Mouse (Mus musculus) embryonic facial prominence, embryonic 12.5 days (tissue): ENCODE data around the gene Ppp1r1b. TPM values are rescaled to one million over a fixed set of nuclear protein-coding genes. Genes with fewer than 3 reads are reported as not detected.

Experiments
- ATAC-seq: fragments of 200-750 bp; cut with Nextera tagmentation; 2 replicates; pipeline ENCODE4 v1.8.0; 2017; ENCODE audit not compliant: insufficient number of reproducible peaks, insufficient read depth, low FRiP score, low TSS enrichment
- H3K27ac ChIP-seq: fragments of 300-500 bp; sonication (generic); 2 replicates; pipeline ENCODE4 v1.5.1; 2016; ENCODE audit warnings: mild to moderate bottlenecking
- H3K27me3 ChIP-seq: fragments of 300-500 bp; sonication (generic); 2 replicates; pipeline ENCODE4 v1.6.1; 2016; ENCODE audit warnings: mild to moderate bottlenecking, moderate library complexity
- H3K36me3 ChIP-seq: fragments of 300-500 bp; sonication (generic); 2 replicates; pipeline ENCODE4 v1.6.1; 2016; ENCODE audit warnings: mild to moderate bottlenecking
- H3K4me1 ChIP-seq: fragments of 300-500 bp; sonication (generic); 2 replicates; pipeline ENCODE4 v1.6.1; 2016
- H3K4me2 ChIP-seq: fragments of 300-500 bp; sonication (generic); replicated peaks from 2 replicates; pipeline ENCODE4 v1.6.1; 2016; ENCODE audit warnings: mild to moderate bottlenecking, moderate library complexity
- H3K4me3 ChIP-seq: fragments of 300-500 bp; sonication (generic); 2 replicates; pipeline ENCODE4 v1.5.1; 2016; ENCODE audit warnings: mild to moderate bottlenecking
- H3K9ac ChIP-seq: fragments of 300-500 bp; sonication (generic); 2 replicates; pipeline ENCODE4 v1.6.1; 2016; ENCODE audit warnings: mild to moderate bottlenecking, moderate library complexity
- H3K9me3 ChIP-seq: fragments of 300-500 bp; sonication (generic); 2 replicates; pipeline ENCODE4 v1.6.1; 2016; ENCODE audit warnings: mild to moderate bottlenecking, moderate library complexity
- WGBS: fragments of 180-500 bp; shearing (Covaris S2); methylation state at CpG from one replicate; pipeline ENCODE4 v1.1.7; 2016; 5-methylcytosine and 5-hydroxymethylcytosine counted together
- polyA plus RNA-seq: library from polyadenylated mRNA; unstranded; fragments of >200 nt; fragmentation: Nextera tagmentation; extraction: Ambion mirVana; gene quantifications from 2 replicates; pipeline ENCODE4 v1.2.1, GENCODE M21; 2016

Gene Ppp1r1b
- polyA plus RNA-seq, 1 experiment from 2014 or later, result 1.0 TPM

- WGBS, result 2% methylated on average over 38 of the region's 38 CpGs
- Histone ChIP-seq H3K36me3 (no peaks in the 10 kb centered on the region), H3K27ac (no peak within 1 kb of the TSS), H3K4me2 (peak within 1 kb of the TSS; percentile 35), H3K9me3 (no peaks in the 10 kb centered on the region), H3K4me1 (peaks cover 20% of the 10 kb centered on the region), H3K27me3 (peaks cover 97% of the 10 kb centered on the region), H3K9ac (peak within 1 kb of the TSS; percentile 25; the same call in 1 of the 2 replicates), H3K4me3 (peak within 1 kb of the TSS; percentile 22)
- no peak for ATAC-seq
Observed at GRCm38 (mm10) chr11:98329081-98329959, 18.9 kb upstream of the Ppp1r1b start, which contains the start of gene Neurod2. TSS of gene Neurod2 (minus strand) at chr11:98329648.

GRCm38 (mm10) chr11:98329960-98330744, 18.1 kb upstream of the Ppp1r1b start:
- Histone ChIP-seq H3K27ac (no peak overlapping the region), H3K27me3 (peaks cover 97% of the 10 kb centered on the region), H3K4me1 (peaks cover 24% of the 10 kb centered on the region), H3K4me2 (no peak overlapping the region), H3K36me3 (no peaks in the 10 kb centered on the region), H3K9me3 (no peaks in the 10 kb centered on the region), H3K9ac (no peak overlapping the region; the same call in 1 of the 2 replicates), H3K4me3 (no peak overlapping the region)
- 30% methylated on average over 9 of the region's 9 CpGs for WGBS
- ATAC-seq, result no peak

GRCm38 (mm10) chr11:98330745-98331204, 17.4 kb upstream of the Ppp1r1b start:
- Histone ChIP-seq H3K9me3 (no peaks in the 10 kb centered on the region), H3K27me3 (peaks cover 97% of the 10 kb centered on the region), H3K4me3 (no peak overlapping the region), H3K4me2 (no peak overlapping the region), H3K27ac (no peak overlapping the region), H3K36me3 (no peaks in the 10 kb centered on the region), H3K9ac (no peak overlapping the region), H3K4me1 (peaks cover 24% of the 10 kb centered on the region)
- WGBS, result 38% methylated on average over 2 of the region's 2 CpGs
- no peak for ATAC-seq

GRCm38 (mm10) chr11:98331401-98331800, 16.8 kb upstream of the Ppp1r1b start:
- Histone ChIP-seq H3K4me3 (no peak overlapping the region), H3K4me1 (peaks cover 24% of the 10 kb centered on the region), H3K9ac (no peak overlapping the region), H3K27me3 (peaks cover 99% of the 10 kb centered on the region), H3K4me2 (no peak overlapping the region), H3K27ac (no peak overlapping the region), H3K36me3 (no peaks in the 10 kb centered on the region), H3K9me3 (no peaks in the 10 kb centered on the region)
- ATAC-seq, result no peak
- WGBS, result 71% methylated on average over 1 of the region's 1 CpGs

GRCm38 (mm10) chr11:98332186-98332585, 16.0 kb upstream of the Ppp1r1b start:
- peaks cover 100% of the 10 kb centered on the region for H3K27me3 ChIP-seq
- no peaks in the 10 kb centered on the region for H3K9me3 ChIP-seq
- no peaks in the 10 kb centered on the region for H3K36me3 ChIP-seq
- WGBS, result 72% methylated on average over 3 of the region's 3 CpGs
- peaks cover 23% of the 10 kb centered on the region for H3K4me1 ChIP-seq
- no peak overlapping the region for H3K4me3 ChIP-seq
- no peak overlapping the region for H3K4me2 ChIP-seq
- no peak overlapping the region for H3K9ac ChIP-seq
- no peak for ATAC-seq
- H3K27ac ChIP-seq, result no peak overlapping the region

GRCm38 (mm10) chr11:98332841-98333240, 15.4 kb upstream of the Ppp1r1b start:
- WGBS, result 64% methylated on average over 4 of the region's 4 CpGs
- Histone ChIP-seq H3K36me3 (no peaks in the 10 kb centered on the region), H3K4me2 (no peak overlapping the region), H3K4me1 (peaks cover 16% of the 10 kb centered on the region), H3K9ac (no peak overlapping the region), H3K27ac (no peak overlapping the region), H3K9me3 (no peaks in the 10 kb centered on the region), H3K4me3 (no peak overlapping the region), H3K27me3 (peaks cover 100% of the 10 kb centered on the region)
- no peak for ATAC-seq

GRCm38 (mm10) chr11:98333263-98333696, 14.9 kb upstream of the Ppp1r1b start:
- no peaks in the 10 kb centered on the region for H3K36me3 ChIP-seq
- ATAC-seq, result no peak
- peaks cover 100% of the 10 kb centered on the region for H3K27me3 ChIP-seq
- H3K4me2 ChIP-seq, result no peak overlapping the region
- H3K27ac ChIP-seq, result no peak overlapping the region
- H3K9me3 ChIP-seq, result no peaks in the 10 kb centered on the region
- no peak overlapping the region for H3K4me3 ChIP-seq
- peaks cover 12% of the 10 kb centered on the region for H3K4me1 ChIP-seq
- H3K9ac ChIP-seq, result no peak overlapping the region
- 71% methylated on average over 10 of the region's 10 CpGs for WGBS

GRCm38 (mm10) chr11:98333981-98334741, 14.0 kb upstream of the Ppp1r1b start:
- Histone ChIP-seq H3K9me3 (no peaks in the 10 kb centered on the region), H3K27me3 (peaks cover 100% of the 10 kb centered on the region), H3K4me2 (peak overlapping the region; percentile 30), H3K9ac (no peak overlapping the region), H3K36me3 (no peaks in the 10 kb centered on the region), H3K4me3 (no peak overlapping the region; the same call in 1 of the 2 replicates), H3K27ac (no peak overlapping the region), H3K4me1 (peaks cover 14% of the 10 kb centered on the region; the same call in 1 of the 2 replicates)
- 3% methylated on average over 33 of the region's 41 CpGs for WGBS
- no peak for ATAC-seq

GRCm38 (mm10) chr11:98335250-98335649, 13.0 kb upstream of the Ppp1r1b start:
- peaks cover 100% of the 10 kb centered on the region for H3K27me3 ChIP-seq
- WGBS, result 8% methylated on average over 9 of the region's 9 CpGs
- peaks cover 17% of the 10 kb centered on the region; the same call in 1 of the 2 replicates for H3K4me1 ChIP-seq
- no peak overlapping the region for H3K4me2 ChIP-seq
- H3K9me3 ChIP-seq, result no peaks in the 10 kb centered on the region
- H3K4me3 ChIP-seq, result no peak overlapping the region
- H3K9ac ChIP-seq, result no peak overlapping the region
- no peak overlapping the region for H3K27ac ChIP-seq
- no peak for ATAC-seq
- H3K36me3 ChIP-seq, result no peaks in the 10 kb centered on the region

GRCm38 (mm10) chr11:98336245-98337107, 11.7 kb upstream of the Ppp1r1b start:
- no peak for ATAC-seq
- H3K27me3 ChIP-seq, result peaks cover 98% of the 10 kb centered on the region
- H3K27ac ChIP-seq, result no peak overlapping the region
- H3K9me3 ChIP-seq, result no peaks in the 10 kb centered on the region
- no peak overlapping the region for H3K4me2 ChIP-seq
- peaks cover 17% of the 10 kb centered on the region; the same call in 1 of the 2 replicates for H3K4me1 ChIP-seq
- no peaks in the 10 kb centered on the region for H3K36me3 ChIP-seq
- no peak overlapping the region for H3K4me3 ChIP-seq
- no peak overlapping the region for H3K9ac ChIP-seq
- 15% methylated on average over 13 of the region's 13 CpGs for WGBS
